Mouse (Mus musculus) hematopoietic multipotent progenitor cell, adult 10-12 weeks (in vitro differentiated cells): ENCODE data around the gene Chtop. TPM values are rescaled to one million over a fixed set of nuclear protein-coding genes. Genes with fewer than 3 reads are reported as not detected.

Experiments
- polyA plus RNA-seq: library from polyadenylated mRNA; stranded (reverse); fragments of >175 nt; gene quantifications from 2 replicates; pipeline ENCODE4 v1.2.3, GENCODE M21; 2012; ENCODE audit warnings: low replicate concordance

The Chtop gene
- 75.5 and 121 TPM in 2 replicates for polyA plus RNA-seq

GRCm38 (mm10) chr3:90508950-90509746 lies at the start of gene Chtop:
Gene Chtop, minus strand, starts transcription at chr3:90509498.

GRCm38 (mm10) chr3:90537141-90537904 lies 28.0 kb upstream of the Chtop start, which contains the start of gene S100a16:
Gene S100a16, plus strand, starts transcription at chr3:90537254.

GRCm38 (mm10) chr3:90526580-90526979 lies 17.3 kb upstream of the Chtop start, which contains the start of gene S100a14:
Gene S100a14, plus strand, starts transcription at chr3:90526856.

GRCm38 (mm10) chr3:90513796-90514590 lies 4.7 kb upstream of the Chtop start, which contains the start of the genes S100a1 and S100a13:
Gene S100a1, minus strand, starts transcription at chr3:90514392.
Gene S100a13, plus strand, starts transcription at chr3:90514435.

GRCm38 (mm10) chr3:90490696-90491256 lies 18.5 kb downstream of the Chtop start, which contains the start of gene Snapin:
Gene Snapin, minus strand, starts transcription at chr3:90491033.

GRCm38 (mm10) chr3:90475831-90476611 lies 33.3 kb downstream of the Chtop start, which contains the start of gene Ilf2:
Gene Ilf2, plus strand, starts transcription at chr3:90476126.

GRCm38 (mm10) chr3:90465686-90466310 lies 43.5 kb downstream of the Chtop start, which contains the start of gene Npr1:
Gene Npr1, minus strand, starts transcription at chr3:90465866.

Other genes with a start within 250 kb of the Chtop start
- gene Dennd4b, start 244.3 kb downstream of the Chtop start, polyA plus RNA-seq = 218 and 692 TPM in 2 replicates
- gene Gatad2b, start 216.3 kb downstream of the Chtop start, polyA plus RNA-seq = 5.7 and 10.3 TPM in 2 replicates
- gene Slc27a3, start 119.6 kb downstream of the Chtop start, polyA plus RNA-seq = 2.6 and 4.0 TPM in 2 replicates
- gene Ints3, start 75.9 kb downstream of the Chtop start, polyA plus RNA-seq = 27.3 and 32.4 TPM in 2 replicates
- gene Npr1, start 43.6 kb downstream of the Chtop start, polyA plus RNA-seq = 0.16 and 1.8 TPM in 2 replicates
- 6.0 and 9.8 TPM in 2 replicates for gene Ilf2, start 33.4 kb downstream of the Chtop start, polyA plus RNA-seq
- 5.7 and 5.9 TPM in 2 replicates for gene Snapin, start 18.5 kb downstream of the Chtop start, polyA plus RNA-seq
- gene S100a1, start 4.9 kb upstream of the Chtop start, polyA plus RNA-seq = 8.5 and 9.8 TPM in 2 replicates
- gene S100a13, start 4.9 kb upstream of the Chtop start, polyA plus RNA-seq = 8.5 TPM in 2 replicates
- gene S100a14, start 17.4 kb upstream of the Chtop start, polyA plus RNA-seq = 0.18 TPM in 2 replicates
- 0.38 and 1.0 TPM in 2 replicates for gene S100a16, start 27.8 kb upstream of the Chtop start, polyA plus RNA-seq
- gene S100a3, start 51.1 kb upstream of the Chtop start, polyA plus RNA-seq = 0.38 TPM in 1 of 2 replicates, not detected in the other
- gene S100a2, start 80.7 kb upstream of the Chtop start, polyA plus RNA-seq = not detected in 2 replicates
- gene Gm42674, start 92.4 kb upstream of the Chtop start, polyA plus RNA-seq = not detected in 2 replicates
- 8.1 and 14.2 TPM in 2 replicates for gene S100a4, start 94.3 kb upstream of the Chtop start, polyA plus RNA-seq
- not detected in 2 replicates for gene S100a5, start 99.0 kb upstream of the Chtop start, polyA plus RNA-seq
- gene S100a6, start 103.4 kb upstream of the Chtop start, polyA plus RNA-seq = 18.8 and 73.6 TPM in 2 replicates
- 0.12 TPM in 1 of 2 replicates, not detected in the other for gene S100a7a, start 144.5 kb upstream of the Chtop start, polyA plus RNA-seq
- gene S100a8, start 159.5 kb upstream of the Chtop start, polyA plus RNA-seq = 30.7 and 39.3 TPM in 2 replicates
- gene S100a9, start 186.2 kb upstream of the Chtop start, polyA plus RNA-seq = 130 and 140 TPM in 2 replicates
- gene Pglyrp4, start 217.4 kb upstream of the Chtop start, polyA plus RNA-seq = 0.09 TPM in 1 of 2 replicates, not detected in the other